Mouse (Mus musculus) activated CD4-positive, CD25-positive, alpha-beta regulatory T cell, adult 4 months (primary cell): ENCODE data around the gene Git1. TPM values are rescaled to one million over a fixed set of nuclear protein-coding genes. Genes with fewer than 3 reads are reported as not detected.

Experiments
- ATAC-seq: one replicate; pipeline ENCODE4 v1.8.0; 2017
- polyA plus RNA-seq, 2 experiments: library from polyadenylated mRNA; unstranded; fragments of 100-300 nt; shearing (Covaris generic); gene quantifications; one replicate each; pipeline ENCODE4 v1.2.1; 2017

The Git1 gene
- polyA plus RNA-seq, 2 experiments from 2014 or later: 8.6 to 9.2 TPM

- no peak for ATAC-seq
Observed at GRCm38 (mm10) chr11:77502481-77502880, 9.1 kb downstream of the Git1 start.

DNA sequence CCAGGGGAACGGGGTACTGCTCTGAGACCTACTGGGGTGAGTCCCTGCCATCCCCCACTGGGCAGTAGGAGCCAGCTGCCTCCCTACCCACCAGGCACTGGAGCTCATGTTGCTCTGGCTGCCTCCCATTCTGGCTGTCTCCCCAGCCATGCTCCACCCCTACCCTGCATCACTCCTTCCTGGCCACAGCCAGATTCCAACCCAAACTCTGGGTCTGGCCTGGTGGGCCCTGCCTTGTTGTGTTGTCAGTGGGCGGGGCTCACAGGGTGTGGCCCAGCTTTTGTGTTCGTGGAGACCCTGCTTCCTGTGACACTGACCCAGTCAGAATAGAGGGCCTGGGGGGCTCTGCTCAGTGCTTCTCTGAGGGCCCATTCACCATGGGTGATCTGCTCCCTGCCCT, 10.1 kb downstream of the Git1 start:
- ATAC-seq: no peak

DNA sequence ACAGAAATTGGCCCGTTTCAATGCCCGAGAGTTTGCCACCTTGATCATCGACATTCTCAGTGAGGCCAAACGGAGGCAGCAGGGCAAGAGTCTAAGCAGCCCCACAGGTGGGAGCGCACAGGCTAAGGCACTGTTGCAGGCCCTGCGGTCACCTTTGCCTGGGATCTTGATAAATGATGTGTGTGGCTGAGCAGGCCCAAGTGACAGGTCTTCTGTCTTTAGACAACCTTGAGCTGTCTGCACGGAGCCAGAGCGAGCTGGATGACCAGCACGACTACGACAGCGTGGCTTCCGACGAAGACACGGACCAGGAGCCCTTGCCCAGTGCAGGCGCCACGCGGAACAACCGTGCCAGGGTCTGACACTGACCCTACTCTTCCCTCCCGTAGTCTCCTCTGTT, 11.0 kb downstream of the Git1 start:
- no peak for ATAC-seq

- ATAC-seq: no peak
Observed at GRCm38 (mm10) chr11:77505291-77505980, 12.1 kb downstream of the Git1 start.

DNA sequence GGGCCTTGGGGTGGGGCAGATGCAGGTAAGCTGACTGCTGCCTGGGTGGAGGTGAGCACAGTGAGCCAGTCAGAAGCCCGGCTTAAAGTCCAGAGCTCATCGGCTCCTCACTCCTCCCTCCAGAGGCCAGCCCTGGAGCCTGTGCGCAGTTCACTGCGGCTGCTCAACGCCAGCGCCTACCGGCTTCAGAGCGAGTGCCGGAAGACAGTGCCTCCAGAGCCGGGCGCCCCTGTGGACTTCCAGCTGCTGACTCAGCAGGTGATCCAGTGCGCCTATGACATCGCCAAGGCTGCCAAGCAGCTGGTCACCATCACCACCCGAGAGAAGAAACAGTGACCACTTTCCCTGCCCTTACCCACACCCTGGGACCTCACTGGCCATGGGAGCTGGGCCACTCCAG, 12.9 kb downstream of the Git1 start:
- no peak for ATAC-seq

DNA sequence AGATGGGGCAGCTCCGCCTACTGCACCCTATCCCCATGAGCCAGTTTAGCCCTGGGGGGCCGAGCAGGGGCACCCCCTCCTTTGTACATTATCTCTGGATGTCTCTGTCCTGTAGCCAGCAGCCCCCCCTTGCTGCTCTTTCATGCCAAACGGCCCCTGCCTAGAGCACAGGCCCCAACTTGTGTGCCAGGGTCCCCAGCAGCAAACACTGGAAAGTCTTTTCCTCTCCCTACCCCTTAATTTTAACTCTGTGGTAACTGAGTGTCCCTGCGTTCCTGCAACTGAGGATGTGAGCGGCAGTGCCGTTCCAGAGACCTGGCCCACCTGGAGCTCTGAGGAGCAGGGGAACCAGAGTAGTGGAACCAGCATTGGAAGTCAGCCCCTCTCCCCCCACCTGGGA, 13.6 kb downstream of the Git1 start:
- no peak for ATAC-seq

GRCm38 (mm10) chr11:77507426-77507825, 14.1 kb downstream of the Git1 start:
- ATAC-seq: no peak

GRCm38 (mm10) chr11:77508068-77509021, 15.0 kb downstream of the Git1 start:
- ATAC-seq: peak; percentile 80

GRCm38 (mm10) chr11:77511336-77511735, 18.0 kb downstream of the Git1 start:
- ATAC-seq: no peak

DNA sequence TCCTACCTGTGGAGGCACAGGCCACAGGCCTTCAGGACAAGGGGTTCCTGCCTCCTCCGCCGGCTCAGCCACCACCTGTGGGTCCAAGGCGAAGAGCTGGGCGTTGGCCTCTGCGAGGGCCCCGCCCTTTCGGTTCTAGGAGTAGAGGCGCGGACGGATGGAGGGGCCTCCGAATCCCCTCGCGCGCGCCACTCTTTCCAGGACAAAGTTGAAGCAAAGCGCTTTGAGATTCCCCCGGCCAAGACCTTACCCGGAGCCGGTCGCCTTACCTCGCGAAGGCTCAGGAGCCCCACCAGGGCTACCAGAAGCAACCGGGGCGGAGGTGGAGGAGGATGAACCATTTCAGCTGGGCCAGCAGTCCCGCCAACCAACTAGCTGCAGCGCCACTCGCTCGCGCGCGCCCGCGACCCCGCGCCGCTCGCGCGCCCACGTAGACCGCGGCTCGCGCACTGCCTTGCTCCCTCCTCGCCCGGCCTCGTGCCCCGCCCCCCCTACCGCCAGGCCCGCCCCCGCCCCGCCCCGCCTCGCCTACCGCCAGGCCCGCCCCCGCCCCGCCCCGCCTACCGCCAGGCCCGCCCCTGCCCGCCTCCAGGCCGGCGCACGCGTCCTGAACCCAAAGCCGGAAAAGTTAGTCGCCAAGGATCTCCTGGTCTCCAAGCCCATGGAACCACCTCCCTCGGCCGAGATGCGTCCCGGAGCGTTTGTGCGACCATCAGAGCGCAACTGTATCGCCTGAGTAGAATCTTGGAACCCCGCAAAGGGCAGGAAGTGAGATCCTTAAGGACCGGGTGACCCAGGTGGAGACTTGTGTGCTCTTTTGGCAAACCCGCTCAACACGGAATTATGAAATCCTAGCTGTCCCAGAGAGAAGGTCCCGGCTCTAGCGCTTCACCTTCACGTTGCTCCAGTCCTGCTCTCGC, 19.8 kb downstream of the Git1 start:
- peak; percentile 80 for ATAC-seq

DNA sequence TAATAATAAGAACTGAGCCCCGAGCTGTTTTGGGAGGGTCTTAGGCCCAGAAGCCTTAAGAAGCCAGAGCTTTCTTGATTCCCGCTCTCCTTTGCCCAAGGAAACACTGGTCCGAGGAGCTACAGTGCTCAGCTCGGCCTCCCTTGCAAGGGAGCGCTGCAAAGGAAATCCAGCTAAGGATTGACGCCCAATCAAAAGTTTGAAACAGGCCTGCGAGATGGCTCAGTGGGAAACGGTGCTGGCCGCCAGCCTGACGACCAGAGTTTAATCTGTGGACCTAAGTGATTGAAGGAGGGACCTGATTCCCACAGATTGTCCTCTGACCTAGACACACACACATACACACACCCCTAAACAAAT, 20.4 kb downstream of the Git1 start:
- no peak for ATAC-seq

DNA sequence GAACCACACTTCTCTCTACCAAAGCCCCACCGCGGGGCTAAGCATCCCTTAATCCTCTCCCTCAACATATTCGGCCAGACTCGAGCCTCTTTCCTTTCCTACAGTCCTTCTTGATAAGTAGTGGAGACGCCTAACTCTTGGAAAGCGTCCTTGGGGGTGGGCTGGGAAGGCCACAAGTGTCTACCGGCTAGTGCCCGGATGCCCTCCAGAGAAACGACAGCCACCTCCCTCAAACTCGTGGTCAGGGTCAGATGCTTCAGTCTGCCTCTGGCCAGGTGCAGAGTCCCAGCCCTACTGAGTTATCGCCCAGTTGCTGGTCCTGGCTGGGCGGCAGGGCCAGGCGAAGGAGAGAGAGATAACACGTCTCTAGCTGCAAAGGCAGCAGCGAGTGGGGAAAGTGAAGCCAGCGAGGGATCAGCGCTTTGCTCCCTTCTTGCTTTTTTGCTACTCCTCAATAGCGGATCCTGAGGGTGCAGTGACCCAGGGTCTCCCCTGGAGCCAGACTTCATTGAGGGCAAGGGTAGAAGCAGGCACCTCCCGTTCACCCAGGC, 21.0 kb downstream of the Git1 start:
- no peak for ATAC-seq

DNA sequence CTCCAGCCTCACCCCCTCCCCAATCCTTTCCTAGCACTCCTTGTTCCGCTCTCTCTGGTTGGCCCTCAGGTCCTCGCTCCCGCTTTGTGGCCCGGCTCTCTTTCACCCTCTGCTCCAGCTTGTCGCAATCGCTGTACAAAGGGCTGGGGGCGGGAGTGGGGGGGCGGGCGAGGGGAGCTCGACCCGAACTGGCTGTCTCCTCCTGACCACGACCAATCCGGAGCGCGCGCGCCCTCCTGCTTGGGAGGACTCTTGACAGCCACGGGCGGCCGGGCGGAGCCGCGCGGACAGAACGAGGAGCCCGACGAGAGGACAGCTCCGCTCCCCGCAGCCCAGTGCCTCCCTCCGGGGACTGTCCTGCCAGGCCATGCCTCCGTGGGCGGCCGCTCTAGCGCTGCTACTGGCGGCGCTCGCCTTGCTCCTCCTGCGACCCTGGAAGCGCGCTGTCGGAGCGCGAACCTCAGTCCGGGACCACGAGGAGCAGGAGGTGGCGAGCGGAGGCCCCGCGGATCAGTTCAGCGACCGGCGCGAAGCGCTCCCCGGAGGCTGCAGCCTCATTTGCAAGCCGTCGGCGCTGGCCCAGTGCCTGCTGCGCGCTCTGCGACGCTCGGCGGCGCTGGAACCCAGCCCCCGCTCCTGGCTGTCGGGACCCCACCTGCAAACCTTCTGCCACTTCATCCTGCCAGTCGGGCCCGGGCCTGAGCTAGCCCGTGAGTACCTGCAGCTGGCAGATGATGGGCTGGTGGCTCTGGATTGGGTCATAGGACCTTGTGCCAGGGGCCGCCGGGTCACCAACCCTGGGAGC, 21.7 kb downstream of the Git1 start, which contains the start of gene Abhd15:
Gene Abhd15, plus strand, starts transcription at position 290 of the 805 bp plus-strand sequence.
- no peak for ATAC-seq

DNA sequence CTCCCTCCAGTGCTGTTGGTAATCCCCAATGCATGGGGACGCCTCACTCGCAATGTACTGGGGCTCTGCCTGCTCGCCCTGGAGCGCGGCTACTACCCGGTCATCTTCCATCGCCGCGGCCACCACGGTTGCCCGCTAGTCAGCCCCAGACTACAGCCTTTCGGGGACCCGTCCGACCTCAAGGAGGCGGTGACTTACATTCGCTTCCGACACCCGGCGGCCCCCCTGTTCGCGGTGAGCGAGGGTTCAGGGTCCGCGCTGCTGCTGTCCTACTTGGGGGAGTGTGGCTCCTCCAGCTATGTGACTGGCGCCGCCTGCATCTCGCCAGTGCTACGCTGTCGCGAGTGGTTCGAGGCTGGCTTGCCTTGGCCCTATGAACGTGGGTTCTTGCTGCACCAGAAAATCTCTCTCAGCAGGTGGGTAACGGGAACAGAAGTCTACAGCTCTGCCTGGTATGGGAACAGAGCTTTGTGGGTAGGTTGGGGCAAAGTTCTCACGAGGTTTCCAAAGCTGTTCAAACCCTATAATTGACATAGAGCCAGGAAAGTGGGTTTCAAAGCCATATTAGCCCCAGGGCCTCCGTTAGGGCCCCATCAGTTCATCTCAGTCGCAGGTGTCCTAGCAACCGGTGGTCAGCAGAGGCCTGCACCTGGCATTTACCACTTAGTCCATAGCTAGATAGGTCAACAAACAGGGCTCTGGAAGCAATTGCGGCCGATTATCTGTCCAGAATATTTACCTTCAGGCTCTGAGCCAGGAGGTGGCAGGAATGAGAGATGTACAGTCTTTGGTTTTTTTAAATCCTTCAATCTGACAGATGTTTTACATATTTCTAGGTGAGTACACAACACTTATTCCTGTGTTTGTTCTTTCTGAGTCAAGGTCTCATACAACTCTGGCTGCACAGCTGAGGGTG, 22.5 kb downstream of the Git1 start, which contains the start of gene Trp53i13:
Gene Trp53i13, minus strand, starts transcription at position 344 of the 916 bp plus-strand sequence.
- no peak for ATAC-seq

GRCm38 (mm10) chr11:77516553-77517425, 23.4 kb downstream of the Git1 start:
- no peak for ATAC-seq

- ATAC-seq: no peak
Observed at GRCm38 (mm10) chr11:77518051-77518798, 24.9 kb downstream of the Git1 start.

DNA sequence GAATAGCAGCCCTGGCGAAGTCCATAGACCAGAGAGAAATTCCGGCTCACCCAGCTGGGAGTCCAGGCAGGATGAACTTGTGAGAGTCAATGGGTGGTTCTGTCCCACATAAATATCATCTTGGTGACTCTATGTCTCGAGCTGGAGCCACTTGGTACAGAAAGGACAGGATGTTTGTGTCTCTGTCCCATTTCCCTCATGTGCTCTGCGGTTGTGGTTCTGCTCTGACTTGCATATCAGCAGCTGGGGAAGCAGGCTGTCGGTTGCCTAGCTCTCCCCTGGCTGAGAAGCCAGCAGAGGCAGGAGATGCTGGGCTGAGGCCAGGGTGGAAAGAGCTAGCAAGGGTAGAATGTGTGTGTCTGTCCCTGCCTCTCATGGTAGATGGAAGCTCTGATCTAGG, 25.7 kb downstream of the Git1 start, which contains the start of gene Gm10392:
Gene Gm10392, minus strand, starts transcription at position 156 of the 400 bp plus-strand sequence.
- ATAC-seq: peak; percentile 91
